Mouse (Mus musculus): ENCODE measurements around the gene 2210408I21Rik. TPM values are rescaled to one million over a fixed set of nuclear protein-coding genes. Genes with fewer than 3 reads are reported as not detected.

The 2210408I21Rik gene
- polyA plus RNA-seq, 1 experiment: not detected

GRCm38 (mm10) chr13:77190606-77191005 lies 55.3 kb downstream of the 2210408I21Rik start:
- H3K27me3 ChIP-seq (replicated peaks): no peaks in the 10 kb centered on the region
- no peak for TF ChIP-seq FLI1 (IDR thresholded peaks at IDR 0.05; ENCODE audit: low read length)
- TF ChIP-seq GATA1 (IDR thresholded peaks at IDR 0.05; ENCODE audit: borderline replicate concordance, low read length): no peak
- no peaks in the 10 kb centered on the region for H3K9me3 ChIP-seq
- H3K4me1 ChIP-seq: no peaks in the 10 kb centered on the region
- H3K4me3 ChIP-seq (replicated peaks): no peak overlapping the region
- H3K36me3 ChIP-seq (replicated peaks; ENCODE audit: low read length): peaks cover 2% of the 10 kb centered on the region

GRCm38 (mm10) chr13:77192201-77192600 lies 56.9 kb downstream of the 2210408I21Rik start:
- H3K27me3 ChIP-seq (replicated peaks): no peaks in the 10 kb centered on the region
- H3K4me3 ChIP-seq (replicated peaks): no peak overlapping the region
- H3K9me3 ChIP-seq: no peaks in the 10 kb centered on the region
- no peak for TF ChIP-seq GATA1 (IDR thresholded peaks at IDR 0.05; ENCODE audit: borderline replicate concordance, low read length)
- TF ChIP-seq FLI1 (IDR thresholded peaks at IDR 0.05; ENCODE audit: low read length): no peak
- no peaks in the 10 kb centered on the region for H3K4me1 ChIP-seq
- H3K36me3 ChIP-seq (replicated peaks; ENCODE audit: low read length): peaks cover 2% of the 10 kb centered on the region

GRCm38 (mm10) chr13:77208764-77209418 lies 73.6 kb downstream of the 2210408I21Rik start:
- no peaks in the 10 kb centered on the region for H3K9me3 ChIP-seq
- peaks cover 18% of the 10 kb centered on the region for H3K4me1 ChIP-seq
- TF ChIP-seq GATA1 (IDR thresholded peaks at IDR 0.05; ENCODE audit: borderline replicate concordance, low read length): no peak
- no peak for TF ChIP-seq FLI1 (IDR thresholded peaks at IDR 0.05; ENCODE audit: low read length)
- no peak overlapping the region for H3K4me3 ChIP-seq (replicated peaks)
- no peaks in the 10 kb centered on the region for H3K36me3 ChIP-seq (replicated peaks; ENCODE audit: low read length)
- no peaks in the 10 kb centered on the region for H3K27me3 ChIP-seq (replicated peaks)

- peaks cover 18% of the 10 kb centered on the region for H3K4me1 ChIP-seq
- TF ChIP-seq GATA1 (IDR thresholded peaks at IDR 0.05; ENCODE audit: borderline replicate concordance, low read length) (no peak), FLI1 (IDR thresholded peaks at IDR 0.05; ENCODE audit: low read length) (no peak)
- H3K4me3 ChIP-seq (replicated peaks): no peak overlapping the region
- no peaks in the 10 kb centered on the region for H3K9me3 ChIP-seq
- no peaks in the 10 kb centered on the region for H3K36me3 ChIP-seq (replicated peaks; ENCODE audit: low read length)
- no peaks in the 10 kb centered on the region for H3K27me3 ChIP-seq (replicated peaks)
These were observed 77.9 kb downstream of the 2210408I21Rik start for GRCm38 (mm10) chr13:77213196-77213595.

GRCm38 (mm10) chr13:77215460-77215859 lies 80.1 kb downstream of the 2210408I21Rik start:
- Histone ChIP-seq H3K27me3 (replicated peaks) (no peaks in the 10 kb centered on the region), H3K9me3 (no peaks in the 10 kb centered on the region), H3K4me3 (replicated peaks) (no peak overlapping the region), H3K36me3 (replicated peaks; ENCODE audit: low read length) (no peaks in the 10 kb centered on the region), H3K4me1 (peaks cover 11% of the 10 kb centered on the region)
- TF ChIP-seq GATA1 (IDR thresholded peaks at IDR 0.05; ENCODE audit: borderline replicate concordance, low read length) (no peak), FLI1 (IDR thresholded peaks at IDR 0.05; ENCODE audit: low read length) (no peak)

- TF ChIP-seq GATA1 (IDR thresholded peaks at IDR 0.05; ENCODE audit: borderline replicate concordance, low read length): no peak
- TF ChIP-seq FLI1 (IDR thresholded peaks at IDR 0.05; ENCODE audit: low read length): no peak
- Histone ChIP-seq H3K4me1 (peaks cover 9% of the 10 kb centered on the region), H3K9me3 (no peaks in the 10 kb centered on the region), H3K4me3 (replicated peaks) (no peak overlapping the region), H3K36me3 (replicated peaks; ENCODE audit: low read length) (no peaks in the 10 kb centered on the region), H3K27me3 (replicated peaks) (no peaks in the 10 kb centered on the region)
These were observed 82.4 kb downstream of the 2210408I21Rik start for GRCm38 (mm10) chr13:77217672-77218280.

GRCm38 (mm10) chr13:77221072-77221471 lies 85.7 kb downstream of the 2210408I21Rik start:
- H3K4me3 ChIP-seq (replicated peaks): no peak overlapping the region
- H3K27me3 ChIP-seq (replicated peaks): no peaks in the 10 kb centered on the region
- H3K9me3 ChIP-seq: no peaks in the 10 kb centered on the region
- no peaks in the 10 kb centered on the region for H3K4me1 ChIP-seq
- H3K36me3 ChIP-seq (replicated peaks; ENCODE audit: low read length): no peaks in the 10 kb centered on the region
- TF ChIP-seq GATA1 (IDR thresholded peaks at IDR 0.05; ENCODE audit: borderline replicate concordance, low read length): no peak
- TF ChIP-seq FLI1 (IDR thresholded peaks at IDR 0.05; ENCODE audit: low read length): no peak

- Histone ChIP-seq H3K4me3 (replicated peaks) (no peak overlapping the region), H3K4me1 (no peaks in the 10 kb centered on the region), H3K27me3 (replicated peaks) (no peaks in the 10 kb centered on the region), H3K36me3 (replicated peaks; ENCODE audit: low read length) (no peaks in the 10 kb centered on the region), H3K9me3 (no peaks in the 10 kb centered on the region)
- no peak for TF ChIP-seq GATA1 (IDR thresholded peaks at IDR 0.05; ENCODE audit: borderline replicate concordance, low read length)
- no peak for TF ChIP-seq FLI1 (IDR thresholded peaks at IDR 0.05; ENCODE audit: low read length)
These were observed 121.2 kb downstream of the 2210408I21Rik start for GRCm38 (mm10) chr13:77256541-77256940.

- no peak overlapping the region for H3K4me3 ChIP-seq (replicated peaks)
- no peak for TF ChIP-seq GATA1 (IDR thresholded peaks at IDR 0.05; ENCODE audit: borderline replicate concordance, low read length)
- TF ChIP-seq FLI1 (IDR thresholded peaks at IDR 0.05; ENCODE audit: low read length): no peak
- H3K36me3 ChIP-seq (replicated peaks; ENCODE audit: low read length): no peaks in the 10 kb centered on the region
- H3K27me3 ChIP-seq (replicated peaks): no peaks in the 10 kb centered on the region
- no peaks in the 10 kb centered on the region for H3K4me1 ChIP-seq
- H3K9me3 ChIP-seq: no peaks in the 10 kb centered on the region
These were observed 127.5 kb downstream of the 2210408I21Rik start for GRCm38 (mm10) chr13:77262715-77263338.
